Mouse (Mus musculus): ENCODE measurements at regions not wholly inside any gene's neighbourhood (a gene's known extent, or its start where the extent isn't known, plus 50 kb on each side); places are given as distances from the start of the nearest gene placed in this dataset.

DNA sequence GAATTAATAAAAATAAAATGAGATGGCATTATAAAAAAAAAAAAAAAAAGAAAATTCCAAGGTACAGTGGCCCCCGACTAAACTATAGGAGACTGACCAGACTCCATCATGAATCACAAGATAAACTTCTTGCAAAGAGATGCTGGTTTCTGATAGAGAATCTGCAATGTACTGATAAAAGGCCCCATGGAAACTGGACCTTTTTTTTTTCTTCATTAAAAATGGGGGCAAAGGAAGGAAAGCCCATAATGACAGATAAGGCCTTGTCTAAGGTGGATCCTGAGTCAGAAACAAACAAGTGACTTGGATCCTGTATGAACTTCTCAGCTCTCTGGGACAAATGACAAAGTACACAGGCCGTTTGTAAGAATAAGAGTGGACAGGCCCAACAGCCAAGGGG, 344.7 kb upstream of the Nfe2l3 start:
- no peak for TF ChIP-seq CTCF (IDR thresholded peaks at IDR 0.05; ENCODE audit: low read depth, low read length)
- TF ChIP-seq POLR2A (IDR thresholded peaks at IDR 0.05; ENCODE audit: extremely low read depth, insufficient read depth, low read length): no peak
